Mouse (Mus musculus) limb, embryonic 14.5 days (tissue): ENCODE data around the gene Fam83f. TPM values are rescaled to one million over a fixed set of nuclear protein-coding genes. Genes with fewer than 3 reads are reported as not detected.

Experiments used
- ATAC-seq: fragments of 200-750 bp; cut with Nextera tagmentation; 2 replicates; pipeline ENCODE4 v1.8.0; 2017; ENCODE audit warnings: low read depth, moderate number of reproducible peaks, moderate TSS enrichment; ENCODE audit not compliant: low FRiP score
- DNase-seq: peaks from one replicate; pipeline ENCODE4 v3.0.0-alpha.2; 2015; ENCODE audit warnings: low spot score
- H3K27ac ChIP-seq: fragments of 300-500 bp; sonication (generic); replicated peaks from 2 replicates; pipeline ENCODE4 v1.5.1; 2014; ENCODE audit warnings: low read depth, mild to moderate bottlenecking, low read length, moderate library complexity, mixed read lengths
- H3K27me3 ChIP-seq: fragments of 300-500 bp; sonication (generic); 2 replicates; pipeline ENCODE4 v1.6.1; 2014; ENCODE audit warnings: low read length, mixed read lengths; ENCODE audit not compliant: control insufficient read depth, insufficient read depth
- H3K36me3 ChIP-seq: fragments of 300-500 bp; sonication (generic); 2 replicates; pipeline ENCODE4 v1.6.1; 2014; ENCODE audit warnings: mild to moderate bottlenecking, low read length, moderate library complexity, mixed read lengths; ENCODE audit not compliant: control insufficient read depth, insufficient read depth
- H3K4me1 ChIP-seq: fragments of 300-500 bp; sonication (generic); 2 replicates; pipeline ENCODE4 v1.6.1; 2014; ENCODE audit warnings: antibody characterized with exemption, low read length, mixed read lengths; ENCODE audit not compliant: control insufficient read depth, insufficient read depth
- H3K4me2 ChIP-seq: fragments of 300-500 bp; sonication (generic); replicated peaks from 2 replicates; pipeline ENCODE4 v1.6.1; 2014; ENCODE audit warnings: low read depth, mild to moderate bottlenecking, low read length, moderate library complexity; ENCODE audit not compliant: severe bottlenecking
- H3K4me3 ChIP-seq: fragments of 300-500 bp; sonication (generic); replicated peaks from 2 replicates; pipeline ENCODE4 v1.5.1; 2014; ENCODE audit warnings: low read length
- H3K9ac ChIP-seq: fragments of 300-500 bp; sonication (generic); 2 replicates; pipeline ENCODE4 v1.6.1; 2014; ENCODE audit warnings: mild to moderate bottlenecking, low read depth, low read length, moderate library complexity; ENCODE audit not compliant: severe bottlenecking
- H3K9me3 ChIP-seq: fragments of 300-500 bp; sonication (generic); 2 replicates; pipeline ENCODE4 v1.6.1; 2016; ENCODE audit warnings: low read length; ENCODE audit not compliant: control insufficient read depth
- POLR2A ChIP-seq: fragments of 200-500 bp; IDR thresholded peaks from 2 replicates; pipeline ENCODE4 v1.8.0; 2012; ENCODE audit warnings: inconsistent platforms, mild to moderate bottlenecking, moderate library complexity, borderline replicate concordance; ENCODE audit not compliant: insufficient read depth, insufficient read length; ENCODE audit errors: extremely low read depth
- WGBS: fragments of 180-500 bp; shearing (Covaris S2); extraction: QIAGEN DNeasy Blood & Tissue Kit; methylation state at CpG from one replicate; pipeline ENCODE4 v1.1.7; 2014; 5-methylcytosine and 5-hydroxymethylcytosine counted together
- polyA plus RNA-seq, 2 experiments: library from polyadenylated mRNA; depleted of rRNA in 1 of 2; stranded (reverse) in 1 of 2; unstranded in 1 of 2; fragments of >200 nt; fragmentation: Nextera tagmentation in 1 of 2; extraction: Ambion mirVana in 1 of 2; gene quantifications; 2 replicates each; pipeline versions ENCODE4 v1.2.1 to v1.2.3; 2012 to 2014

The Fam83f gene
- polyA plus RNA-seq, 2 experiments = 1.7 to 3.7 TPM

GRCm38 (mm10) chr15:80639874-80640273 is 31.8 kb upstream of the Fam83f start:
- DNase-seq (no peak), ATAC-seq (no peak)
- no peaks in the 10 kb centered on the region for H3K4me1 ChIP-seq
- 78% methylated on average over 3 of the region's 3 CpGs for WGBS
- no peaks in the 10 kb centered on the region for H3K27me3 ChIP-seq
- no peak overlapping the region for H3K9ac ChIP-seq
- H3K4me2 ChIP-seq = no peak overlapping the region
- no peaks in the 10 kb centered on the region for H3K9me3 ChIP-seq
- H3K27ac ChIP-seq = no peak overlapping the region
- TF ChIP-seq POLR2A = no peak
- no peak overlapping the region for H3K4me3 ChIP-seq
- no peaks in the 10 kb centered on the region for H3K36me3 ChIP-seq

GRCm38 (mm10) chr15:80641702-80642435 is 29.8 kb upstream of the Fam83f start:
- Histone ChIP-seq H3K4me2 (no peak overlapping the region), H3K4me1 (no peaks in the 10 kb centered on the region), H3K36me3 (no peaks in the 10 kb centered on the region), H3K9ac (no peak overlapping the region), H3K9me3 (no peaks in the 10 kb centered on the region), H3K27ac (no peak overlapping the region), H3K27me3 (no peaks in the 10 kb centered on the region), H3K4me3 (no peak overlapping the region)
- ATAC-seq (no peak), DNase-seq (no peak)
- no peak for TF ChIP-seq POLR2A
- 73% methylated on average over 2 of the region's 2 CpGs for WGBS

- Histone ChIP-seq H3K4me1 (peaks cover 8% of the 10 kb centered on the region; the same call in 1 of the 2 replicates), H3K4me2 (no peak overlapping the region), H3K27me3 (no peaks in the 10 kb centered on the region), H3K27ac (no peak overlapping the region), H3K4me3 (no peak overlapping the region), H3K9me3 (no peaks in the 10 kb centered on the region), H3K9ac (no peak overlapping the region), H3K36me3 (no peaks in the 10 kb centered on the region)
- no peak for TF ChIP-seq POLR2A
- 79% methylated on average over 17 of the region's 17 CpGs for WGBS
- DNase-seq (no peak), ATAC-seq (no peak)
Measured at GRCm38 (mm10) chr15:80645006-80645797, 26.4 kb upstream of the Fam83f start.

- no peak for TF ChIP-seq POLR2A
- H3K27ac ChIP-seq = no peak overlapping the region
- no peaks in the 10 kb centered on the region for H3K36me3 ChIP-seq
- no peaks in the 10 kb centered on the region for H3K27me3 ChIP-seq
- H3K4me2 ChIP-seq = no peak overlapping the region
- no peak overlapping the region for H3K9ac ChIP-seq
- no peak overlapping the region for H3K4me3 ChIP-seq
- WGBS = 61% methylated on average over 13 of the region's 15 CpGs
- ATAC-seq (no peak), DNase-seq (no peak)
- H3K9me3 ChIP-seq = no peaks in the 10 kb centered on the region
- peaks cover 8% of the 10 kb centered on the region; the same call in 1 of the 2 replicates for H3K4me1 ChIP-seq
Measured at GRCm38 (mm10) chr15:80648977-80649606, 22.6 kb upstream of the Fam83f start.

- Histone ChIP-seq H3K4me1 (peaks cover 8% of the 10 kb centered on the region; the same call in 1 of the 2 replicates), H3K27me3 (no peaks in the 10 kb centered on the region), H3K27ac (no peak overlapping the region), H3K9me3 (no peaks in the 10 kb centered on the region), H3K4me2 (no peak overlapping the region), H3K36me3 (no peaks in the 10 kb centered on the region), H3K9ac (no peak overlapping the region), H3K4me3 (no peak overlapping the region)
- ATAC-seq = no peak
- DNase-seq = no peak
- WGBS = 67% methylated on average over 2 of the region's 2 CpGs
- no peak for TF ChIP-seq POLR2A
Measured at GRCm38 (mm10) chr15:80650412-80650811, 21.2 kb upstream of the Fam83f start.
